Mouse (Mus musculus) cerebellum, postnatal 25 days (tissue): ENCODE measurements around the gene Clic5.

Experiments
- DNase-seq, 2 experiments: peaks; one replicate each; pipeline ENCODE4 v3.0.0; 2021; ENCODE audit warnings: mixed read lengths in 2 of 2

The Clic5 gene

GRCm38 (mm10) chr17:44271426-44271825, 83.0 kb downstream of the Clic5 start:
- DNase-seq = no peak

- no peak for DNase-seq
Measured at GRCm38 (mm10) chr17:44274804-44275203, 86.4 kb downstream of the Clic5 start.

- DNase-seq = no peak
Measured at GRCm38 (mm10) chr17:44288320-44288719, 99.9 kb downstream of the Clic5 start.

- no peak for DNase-seq
Measured at GRCm38 (mm10) chr17:44297221-44297620, 108.8 kb downstream of the Clic5 start.

- no peak for DNase-seq
Measured at GRCm38 (mm10) chr17:44300236-44300635, 111.9 kb downstream of the Clic5 start.

GRCm38 (mm10) chr17:44300723-44301122, 112.3 kb downstream of the Clic5 start:
- DNase-seq = peak in 1 of 2 experiments; percentile 7

- no peak for DNase-seq
Measured at GRCm38 (mm10) chr17:44301224-44301811, 112.9 kb downstream of the Clic5 start.

GRCm38 (mm10) chr17:44304076-44304475, 115.7 kb downstream of the Clic5 start:
- DNase-seq = no peak

GRCm38 (mm10) chr17:44309914-44310622, 121.7 kb downstream of the Clic5 start:
- DNase-seq = no peak

GRCm38 (mm10) chr17:44325314-44325713, 136.9 kb downstream of the Clic5 start:
- DNase-seq = no peak

GRCm38 (mm10) chr17:44327279-44328146, 139.1 kb downstream of the Clic5 start:
- DNase-seq = no peak

- DNase-seq = peak in 1 of 2 experiments; percentile 8
Measured at GRCm38 (mm10) chr17:44328147-44328482, 139.7 kb downstream of the Clic5 start.
